Mouse (Mus musculus) bone marrow macrophage, adult 2 months (primary cell): ENCODE data around the gene Arhgef16.

Source experiments
- CTCF ChIP-seq: IDR thresholded peaks from 2 replicates; pipeline ENCODE4 v1.5.1; 2012; ENCODE audit warnings: low read depth, mild to moderate bottlenecking, low read length, moderate library complexity
- POLR2A ChIP-seq: IDR thresholded peaks from 2 replicates; pipeline ENCODE4 v1.6.1; 2012; ENCODE audit warnings: mild to moderate bottlenecking, low read depth, low read length, borderline replicate concordance

GRCm38 (mm10) chr4:154283671-154284070 is 17.8 kb downstream of the Arhgef16 start:
- no peak for TF ChIP-seq POLR2A
- TF ChIP-seq CTCF = no peak
